Mouse (Mus musculus) lung, embryonic 15.5 days (tissue): Measurements from ENCODE around the gene Mef2c. TPM values are rescaled to one million over a fixed set of nuclear protein-coding genes. Genes with fewer than 3 reads are reported as not detected.

Experiments used
- ATAC-seq: fragments of 200-750 bp; cut with Nextera tagmentation; 2 replicates; pipeline ENCODE4 v1.8.0; 2017; ENCODE audit warnings: moderate number of reproducible peaks, borderline replicate concordance; ENCODE audit not compliant: low FRiP score, low TSS enrichment; ENCODE audit errors: extremely low read depth
- H3K27ac ChIP-seq: fragments of 300-500 bp; sonication (generic); 2 replicates; pipeline ENCODE4 v1.5.1; 2015; ENCODE audit warnings: moderate library complexity, mild to moderate bottlenecking, inconsistent platforms
- H3K27me3 ChIP-seq: fragments of 300-500 bp; sonication (generic); 2 replicates; pipeline ENCODE4 v1.6.1; 2015; ENCODE audit warnings: inconsistent platforms
- H3K36me3 ChIP-seq: fragments of 300-500 bp; sonication (generic); 2 replicates; pipeline ENCODE4 v1.6.1; 2015; ENCODE audit warnings: inconsistent platforms
- H3K4me1 ChIP-seq: fragments of 300-500 bp; sonication (generic); 2 replicates; pipeline ENCODE4 v1.6.1; 2015; ENCODE audit warnings: inconsistent platforms
- H3K4me2 ChIP-seq: fragments of 300-500 bp; sonication (generic); 2 replicates; pipeline ENCODE4 v1.6.1; 2015; ENCODE audit warnings: inconsistent platforms, mild to moderate bottlenecking, moderate library complexity
- H3K4me3 ChIP-seq: fragments of 300-500 bp; sonication (generic); 2 replicates; pipeline ENCODE4 v1.5.1; 2015; ENCODE audit warnings: mild to moderate bottlenecking, inconsistent platforms
- H3K9ac ChIP-seq: fragments of 300-500 bp; sonication (generic); 2 replicates; pipeline ENCODE4 v1.6.1; 2015; ENCODE audit warnings: inconsistent platforms
- H3K9me3 ChIP-seq: fragments of 300-500 bp; sonication (generic); 2 replicates; pipeline ENCODE4 v1.6.1; 2016; ENCODE audit warnings: inconsistent platforms
- WGBS: fragments of 180-500 bp; shearing (Covaris S2); methylation state at CpG from one replicate; pipeline ENCODE4 v1.1.7; 2015; 5-methylcytosine and 5-hydroxymethylcytosine counted together
- polyA plus RNA-seq: library from polyadenylated mRNA; unstranded; fragments of >200 nt; fragmentation: Nextera tagmentation; extraction: Ambion mirVana; gene quantifications from 2 replicates; pipeline ENCODE4 v1.2.1, GENCODE M21; 2015

Gene Mef2c
- polyA plus RNA-seq, 1 experiment from 2014 or later = 57.8 TPM

DNA sequence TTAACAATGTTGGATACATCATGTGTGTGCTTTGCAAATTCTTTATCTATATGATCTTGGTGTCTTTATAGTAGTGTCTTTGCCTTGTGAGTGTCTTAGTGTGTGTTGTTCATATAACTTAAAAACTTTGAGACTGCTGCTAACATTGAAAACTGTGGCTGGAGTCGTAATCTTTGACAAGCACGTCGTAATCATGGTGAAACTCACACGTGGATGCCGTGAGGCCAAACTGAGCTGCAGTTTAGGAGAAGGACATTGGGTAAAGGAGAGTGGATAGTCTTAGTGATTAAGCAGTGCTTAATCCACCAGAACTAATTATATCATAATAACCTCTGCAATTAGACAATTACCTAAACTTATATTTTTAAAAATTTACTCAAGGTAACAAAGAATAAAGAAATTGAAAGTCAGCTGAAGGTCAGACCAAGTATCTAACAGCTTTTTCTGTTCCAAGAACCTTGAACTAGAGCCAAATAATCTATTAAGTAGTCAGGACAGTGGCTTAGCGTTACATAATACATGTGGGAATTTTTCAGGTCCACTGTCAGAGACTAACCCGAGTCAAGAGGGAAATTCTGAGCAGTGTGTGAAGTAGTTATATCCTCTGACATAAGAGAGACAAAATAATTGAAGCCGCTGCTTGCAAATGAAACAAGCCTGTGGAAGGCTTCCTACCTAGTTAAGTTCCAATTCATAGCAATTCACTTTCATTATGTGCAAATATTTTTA is 70.2 kb downstream of the Mef2c start:
- peaks cover 18% of the 10 kb centered on the region for H3K4me1 ChIP-seq

GRCm38 (mm10) chr13:83574866-83575265 is 71.0 kb downstream of the Mef2c start:
- H3K27ac ChIP-seq = no peak overlapping the region
- ATAC-seq = no peak

More for the DNA sequence above, 70.2 kb downstream of the Mef2c start:
- no peaks in the 10 kb centered on the region for H3K36me3 ChIP-seq
- 45% methylated on average over 8 of the region's 8 CpGs for WGBS
- no peak for ATAC-seq
- no peak overlapping the region for H3K4me2 ChIP-seq
- H3K27me3 ChIP-seq = no peaks in the 10 kb centered on the region
- no peaks in the 10 kb centered on the region for H3K9me3 ChIP-seq
- no peak overlapping the region; the same call in 1 of the 2 replicates for H3K27ac ChIP-seq
- H3K9ac ChIP-seq = no peak overlapping the region
- no peak overlapping the region for H3K4me3 ChIP-seq

DNA sequence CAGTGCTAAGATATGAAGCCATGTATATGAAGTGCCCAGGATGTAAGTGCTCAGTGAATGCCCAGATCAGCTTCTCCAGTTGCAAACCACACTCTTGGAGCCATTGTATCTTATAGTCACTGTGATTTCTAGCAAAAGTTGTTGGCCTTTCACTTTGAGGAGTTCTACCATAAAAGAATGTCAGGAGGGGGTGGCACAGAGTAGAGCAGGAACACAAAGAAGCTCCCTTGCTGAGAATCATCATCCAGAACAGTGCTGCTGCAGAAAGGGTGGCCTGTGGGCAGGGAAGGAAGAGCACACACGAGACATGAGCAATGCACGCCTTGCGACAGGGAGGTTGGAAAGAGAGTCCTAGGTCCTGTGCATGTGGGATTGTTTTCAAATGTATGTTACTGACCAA is 75.6 kb downstream of the Mef2c start:
- Histone ChIP-seq H3K4me3 (no peak overlapping the region), H3K27me3 (no peaks in the 10 kb centered on the region), H3K9me3 (no peaks in the 10 kb centered on the region), H3K27ac (no peak overlapping the region), H3K36me3 (no peaks in the 10 kb centered on the region), H3K9ac (no peak overlapping the region), H3K4me1 (peaks cover 6% of the 10 kb centered on the region; the same call in 1 of the 2 replicates), H3K4me2 (no peak overlapping the region)
- no peak for ATAC-seq
- 91% methylated on average over 3 of the region's 3 CpGs for WGBS

More at GRCm38 (mm10) chr13:83574866-83575265, 71.0 kb downstream of the Mef2c start:
- no peaks in the 10 kb centered on the region for H3K36me3 ChIP-seq
- no peaks in the 10 kb centered on the region for H3K27me3 ChIP-seq
- H3K4me3 ChIP-seq = no peak overlapping the region
- H3K4me2 ChIP-seq = no peak overlapping the region; the same call in 1 of the 2 replicates
- peaks cover 17% of the 10 kb centered on the region for H3K4me1 ChIP-seq
- H3K9ac ChIP-seq = no peak overlapping the region
- WGBS = 61% methylated on average over 8 of the region's 8 CpGs
- H3K9me3 ChIP-seq = no peaks in the 10 kb centered on the region

- H3K27ac ChIP-seq = no peak overlapping the region
- no peak overlapping the region for H3K4me3 ChIP-seq
- no peaks in the 10 kb centered on the region for H3K9me3 ChIP-seq
- peaks cover under 1% of the 10 kb centered on the region; the same call in 1 of the 2 replicates for H3K4me1 ChIP-seq
- no peak for ATAC-seq
- no peaks in the 10 kb centered on the region for H3K36me3 ChIP-seq
- H3K27me3 ChIP-seq = no peaks in the 10 kb centered on the region
- no peak overlapping the region for H3K4me2 ChIP-seq
- no peak overlapping the region for H3K9ac ChIP-seq
- 76% methylated on average over 5 of the region's 5 CpGs for WGBS
Measured at GRCm38 (mm10) chr13:83580856-83581255, 77.0 kb downstream of the Mef2c start.

DNA sequence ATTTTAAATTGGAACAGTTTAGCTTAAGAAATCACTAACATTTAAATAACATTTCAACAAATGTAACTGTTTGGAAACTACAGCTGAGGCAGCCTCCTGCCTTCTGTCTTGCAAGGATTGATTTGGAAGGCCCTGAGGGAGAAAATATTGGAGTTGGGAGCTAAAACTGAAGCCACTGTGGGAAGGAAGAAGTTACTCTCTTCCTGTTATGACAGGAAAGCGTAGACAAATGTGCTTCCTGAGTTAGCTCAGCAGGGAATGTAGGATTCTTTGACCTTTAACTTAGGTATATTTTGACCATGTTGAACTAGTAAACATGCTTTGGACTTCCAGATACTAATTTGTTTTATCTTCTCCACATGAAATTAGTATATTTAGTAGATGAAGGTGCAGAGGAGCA is 78.7 kb downstream of the Mef2c start:
- H3K27me3 ChIP-seq = no peaks in the 10 kb centered on the region
- WGBS = 83% methylated on average over 1 of the region's 1 CpGs
- no peak overlapping the region for H3K4me2 ChIP-seq
- H3K4me3 ChIP-seq = no peak overlapping the region
- no peak overlapping the region for H3K9ac ChIP-seq
- no peaks in the 10 kb centered on the region for H3K36me3 ChIP-seq
- no peaks in the 10 kb centered on the region for H3K4me1 ChIP-seq
- no peaks in the 10 kb centered on the region for H3K9me3 ChIP-seq
- no peak overlapping the region for H3K27ac ChIP-seq
- ATAC-seq = no peak

DNA sequence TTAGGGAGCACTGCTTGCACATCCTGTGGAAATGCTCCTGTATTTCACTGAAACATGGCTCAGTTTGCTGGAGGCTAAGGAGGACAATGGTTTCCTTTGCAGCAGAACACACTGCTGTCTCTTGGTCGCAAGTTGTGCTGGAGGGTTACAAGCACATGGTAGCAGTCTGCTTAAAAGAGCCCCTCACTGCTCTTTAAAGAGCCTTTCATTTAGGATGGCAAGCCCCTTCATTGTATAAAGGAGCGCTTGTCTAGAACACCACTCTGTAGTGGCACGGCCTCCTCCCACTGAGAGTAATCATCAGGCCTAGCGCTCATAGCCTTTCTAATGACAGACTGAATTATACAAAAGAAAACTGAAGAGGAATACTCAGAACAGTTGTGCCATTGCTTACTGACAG is 80.0 kb downstream of the Mef2c start:
- no peak for ATAC-seq
- 80% methylated on average over 4 of the region's 4 CpGs for WGBS
- Histone ChIP-seq H3K27ac (no peak overlapping the region), H3K4me3 (no peak overlapping the region), H3K4me2 (no peak overlapping the region), H3K27me3 (no peaks in the 10 kb centered on the region), H3K9me3 (no peaks in the 10 kb centered on the region), H3K4me1 (no peaks in the 10 kb centered on the region), H3K9ac (no peak overlapping the region), H3K36me3 (no peaks in the 10 kb centered on the region)

- Histone ChIP-seq H3K4me2 (no peak overlapping the region), H3K27ac (no peak overlapping the region), H3K9ac (no peak overlapping the region), H3K4me1 (no peaks in the 10 kb centered on the region), H3K9me3 (no peaks in the 10 kb centered on the region), H3K4me3 (no peak overlapping the region), H3K27me3 (no peaks in the 10 kb centered on the region), H3K36me3 (no peaks in the 10 kb centered on the region)
- WGBS = 83% methylated on average over 5 of the region's 5 CpGs
- no peak for ATAC-seq
Measured at GRCm38 (mm10) chr13:83585359-83585758, 81.5 kb downstream of the Mef2c start.

- Histone ChIP-seq H3K9ac (no peak overlapping the region), H3K9me3 (no peaks in the 10 kb centered on the region), H3K4me1 (no peaks in the 10 kb centered on the region), H3K27me3 (no peaks in the 10 kb centered on the region), H3K4me2 (no peak overlapping the region), H3K4me3 (no peak overlapping the region), H3K36me3 (no peaks in the 10 kb centered on the region), H3K27ac (no peak overlapping the region)
- no peak for ATAC-seq
- 78% methylated on average over 2 of the region's 2 CpGs for WGBS
Measured at GRCm38 (mm10) chr13:83588186-83588585, 84.4 kb downstream of the Mef2c start.

DNA sequence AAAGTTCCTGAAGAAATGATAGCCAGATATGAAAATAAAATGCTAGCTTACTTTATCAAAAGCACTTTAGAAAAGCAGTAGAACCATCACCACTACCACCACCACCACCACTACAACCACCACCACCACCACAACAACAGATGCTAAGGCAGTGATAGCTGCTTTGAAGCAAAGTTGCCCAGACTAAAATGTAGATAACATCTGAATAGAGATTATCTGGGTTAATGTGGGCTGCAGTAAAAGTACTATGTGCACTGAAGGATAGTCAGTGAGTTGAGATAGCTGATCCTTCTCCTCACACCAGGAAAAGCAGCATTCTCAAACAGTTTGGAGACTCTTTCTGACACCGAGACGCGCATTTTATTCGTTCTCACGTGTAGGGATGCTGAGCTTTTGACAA is 87.1 kb downstream of the Mef2c start:
- Histone ChIP-seq H3K4me2 (no peak overlapping the region), H3K4me1 (no peaks in the 10 kb centered on the region), H3K9ac (no peak overlapping the region), H3K27me3 (no peaks in the 10 kb centered on the region), H3K4me3 (no peak overlapping the region), H3K36me3 (no peaks in the 10 kb centered on the region), H3K9me3 (no peaks in the 10 kb centered on the region), H3K27ac (no peak overlapping the region)
- no peak for ATAC-seq
- WGBS = 93% methylated on average over 5 of the region's 5 CpGs

GRCm38 (mm10) chr13:83595429-83595828 is 91.6 kb downstream of the Mef2c start:
- H3K36me3 ChIP-seq = no peaks in the 10 kb centered on the region
- WGBS = 84% methylated on average over 1 of the region's 1 CpGs

GRCm38 (mm10) chr13:83596989-83597738 is 93.3 kb downstream of the Mef2c start:
- no peak for ATAC-seq
- Histone ChIP-seq H3K9ac (no peak overlapping the region), H3K4me1 (no peaks in the 10 kb centered on the region), H3K4me3 (no peak overlapping the region), H3K9me3 (no peaks in the 10 kb centered on the region), H3K27me3 (no peaks in the 10 kb centered on the region), H3K27ac (no peak overlapping the region), H3K36me3 (no peaks in the 10 kb centered on the region), H3K4me2 (no peak overlapping the region)
- 72% methylated on average over 6 of the region's 6 CpGs for WGBS

More at GRCm38 (mm10) chr13:83595429-83595828, 91.6 kb downstream of the Mef2c start:
- H3K27ac ChIP-seq = no peak overlapping the region
- no peaks in the 10 kb centered on the region for H3K4me1 ChIP-seq
- H3K9me3 ChIP-seq = no peaks in the 10 kb centered on the region
- H3K4me2 ChIP-seq = no peak overlapping the region
- no peak overlapping the region for H3K9ac ChIP-seq
- H3K4me3 ChIP-seq = no peak overlapping the region
- ATAC-seq = no peak
- no peaks in the 10 kb centered on the region for H3K27me3 ChIP-seq

GRCm38 (mm10) chr13:83597739-83598210 is 93.9 kb downstream of the Mef2c start:
- Histone ChIP-seq H3K27me3 (no peaks in the 10 kb centered on the region), H3K4me2 (no peak overlapping the region), H3K27ac (no peak overlapping the region), H3K9me3 (no peaks in the 10 kb centered on the region), H3K4me3 (no peak overlapping the region), H3K4me1 (0 out of 2 replicates have a peak, but pooled peaks cover 3% of the 10 kb centered on the region), H3K9ac (no peak overlapping the region), H3K36me3 (no peaks in the 10 kb centered on the region)
- no peak for ATAC-seq
- WGBS = 93% methylated on average over 3 of the region's 3 CpGs
